Mouse (Mus musculus) lung, postnatal 4 days (tissue): ENCODE results near the gene Selenot.

Source experiments
- DNase-seq, 2 experiments: peaks; one replicate each; pipeline ENCODE4 v3.0.0; 2021

Gene Selenot

DNA sequence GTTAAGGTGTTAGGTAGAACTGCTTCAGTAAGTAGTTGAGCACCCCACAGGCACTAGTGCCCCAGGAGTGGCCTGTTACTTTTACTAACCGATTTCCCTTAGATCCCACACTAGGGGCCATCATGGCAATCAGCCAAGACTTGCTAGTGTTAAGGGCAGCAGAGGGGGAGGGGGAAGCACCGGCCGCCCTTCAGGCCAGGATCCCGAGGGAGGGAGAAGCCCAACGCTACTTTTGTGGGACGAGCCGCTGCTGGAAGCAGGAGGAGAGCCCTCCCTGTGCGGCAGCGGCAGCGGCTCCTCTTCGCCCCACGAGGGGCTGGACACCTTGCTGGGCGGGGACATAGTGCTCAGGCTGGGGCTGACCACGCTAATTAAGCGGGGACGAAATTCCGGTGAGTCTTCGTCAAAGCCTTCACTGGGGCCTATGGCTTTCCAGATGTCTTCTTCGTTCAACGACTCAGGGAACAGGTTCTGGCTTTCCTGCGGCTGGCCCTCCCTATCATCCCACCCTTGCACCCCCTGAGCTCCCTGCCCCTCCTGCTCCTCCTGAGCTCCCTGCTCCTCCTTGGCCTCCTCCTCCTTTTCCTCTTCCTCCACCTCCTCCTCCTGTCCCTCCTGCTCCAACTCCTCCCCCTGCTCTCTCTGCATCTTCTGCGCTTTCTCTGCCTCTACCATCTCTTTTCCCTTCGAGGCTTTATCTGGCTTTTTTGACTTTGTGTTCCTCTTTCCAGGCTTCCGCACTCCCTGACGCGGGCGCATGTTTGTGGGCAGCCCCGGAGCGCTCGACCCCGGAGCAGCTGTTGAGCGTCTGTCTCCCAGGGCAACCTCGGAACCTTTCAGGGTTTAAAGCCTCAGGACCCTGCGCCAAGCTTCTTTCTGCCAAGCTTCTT, 60.2 kb downstream of the Selenot start, which contains the start of gene Erich6:
Gene Erich6 (minus strand): TSS at position 802 of the 890 bp plus-strand sequence.
- peak; percentile 21 to 28 for DNase-seq
